Mouse (Mus musculus): ENCODE results near the gene Ccp110. TPM values are rescaled to one million over a fixed set of nuclear protein-coding genes. Genes with fewer than 3 reads are reported as not detected.

The Ccp110 gene
- total RNA-seq (2014; rRNA removed; ENCODE audit: low replicate concordance) (1.8 and 2.0 TPM in 2 replicates), polyA plus RNA-seq (2015; fragmentation: Nextera tagmentation; extraction: Ambion mirVana) (1.9 TPM in 2 replicates)

DNA sequence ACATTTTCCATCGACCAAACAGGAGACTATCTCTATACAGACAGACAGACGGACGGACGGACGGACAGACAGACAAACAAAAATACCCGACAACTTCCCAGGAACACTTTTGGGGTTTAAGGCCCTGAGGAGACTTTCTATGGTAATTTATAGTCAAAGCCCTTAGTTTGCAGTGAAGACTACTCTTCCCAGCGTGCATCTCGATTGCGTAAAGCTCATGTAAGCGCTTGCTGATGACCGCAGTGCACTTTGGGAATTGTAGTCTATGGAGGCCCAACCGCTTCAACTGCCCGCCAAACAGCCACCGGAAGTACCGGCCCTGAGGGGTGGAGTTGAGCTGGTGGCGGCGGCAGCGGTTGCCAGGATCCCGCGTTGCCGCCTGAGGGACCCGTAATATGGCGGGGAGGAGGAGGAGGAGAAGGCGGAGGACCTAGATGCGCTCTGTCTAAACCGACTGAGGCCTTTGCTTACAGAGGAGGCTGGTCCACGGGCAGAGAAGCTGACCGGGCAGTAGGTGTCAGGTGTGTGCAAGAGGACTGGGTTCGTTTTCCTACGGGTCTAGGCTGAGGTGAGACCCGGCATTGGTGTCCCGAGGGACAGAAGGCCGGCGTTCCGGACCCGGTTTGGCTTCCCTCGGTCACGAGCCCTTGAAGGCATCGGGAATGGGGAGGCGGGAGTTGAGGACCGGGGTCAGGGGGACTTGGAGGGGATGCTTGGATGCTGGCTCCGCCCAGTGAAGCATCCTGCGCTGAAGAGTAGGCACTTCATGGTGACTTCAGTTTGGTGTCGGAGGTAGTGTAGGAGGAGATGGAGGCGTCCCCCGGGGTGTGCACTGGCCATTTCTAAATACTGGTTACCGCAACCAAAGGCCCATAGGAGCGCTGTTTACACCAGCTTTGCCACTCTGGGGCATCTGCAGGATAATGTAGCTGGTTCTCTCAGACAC lies at the start of gene Ccp110:
TSS of gene Ccp110 (plus strand) at position 325 of the 946 bp plus-strand sequence.
- no peak within 1 kb of the TSS for H3K27ac ChIP-seq (ENCODE audit: low read depth)
- WGBS = 1% methylated on average over 48 of the region's 48 CpGs
- ATAC-seq (ENCODE audit: insufficient read depth, low read depth) = peak; percentile 99

GRCm38 (mm10) chr7:118667773-118668172 lies 44.6 kb upstream of the Ccp110 start:
- 91% methylated on average over 2 of the region's 2 CpGs for WGBS
- H3K4me2 ChIP-seq (ENCODE audit: low read depth, low read length) = no peak overlapping the region
- no peaks in the 10 kb centered on the region for H3K4me1 ChIP-seq (ENCODE audit: control insufficient read depth, insufficient read depth)
- no peak overlapping the region for H3K9ac ChIP-seq (replicated peaks; ENCODE audit: low read depth, low read length)
- DNase-seq (ENCODE audit: low spot score) (no peak), ATAC-seq (ENCODE audit: insufficient read depth, low read depth) (no peak)
- H3K27ac ChIP-seq (ENCODE audit: low read depth) = no peak overlapping the region
- H3K9me3 ChIP-seq (replicated peaks; ENCODE audit: control insufficient read depth, low read length) = peaks cover 9% of the 10 kb centered on the region
- no peak overlapping the region for H3K4me3 ChIP-seq (ENCODE audit: low read depth, low read length)
- H3K36me3 ChIP-seq (replicated peaks; ENCODE audit: control insufficient read depth, insufficient read depth, low read length) = no peaks in the 10 kb centered on the region
- H3K27me3 ChIP-seq (ENCODE audit: control insufficient read depth, insufficient read depth, low read length) = peaks cover 75% of the 10 kb centered on the region
- TF ChIP-seq CTCF (IDR thresholded peaks at IDR 0.05; ENCODE audit: low read depth) (no peak), EP300 (IDR thresholded peaks at IDR 0.05; ENCODE audit: low read depth) (no peak)

More for the DNA sequence above, at the start of gene Ccp110:
- TF ChIP-seq CTCF (IDR thresholded peaks at IDR 0.05; ENCODE audit: low read depth) (no peak), EP300 (IDR thresholded peaks at IDR 0.05; ENCODE audit: low read depth) (no peak)
- Histone ChIP-seq H3K4me2 (ENCODE audit: low read depth, low read length) (peak within 1 kb of the TSS; percentile 81), H3K9me3 (replicated peaks; ENCODE audit: control insufficient read depth, low read length) (no peaks in the 10 kb centered on the region), H3K4me1 (ENCODE audit: control insufficient read depth, insufficient read depth) (0 out of 2 replicates have a peak, but pooled peaks cover 5% of the 10 kb centered on the region), H3K9ac (replicated peaks; ENCODE audit: low read depth, low read length) (peak within 1 kb of the TSS; percentile 62), H3K4me3 (ENCODE audit: low read depth, low read length) (peak within 1 kb of the TSS; percentile 78), H3K36me3 (replicated peaks; ENCODE audit: control insufficient read depth, insufficient read depth, low read length) (peaks cover 10% of the 10 kb centered on the region), H3K27me3 (ENCODE audit: control insufficient read depth, insufficient read depth, low read length) (no peaks in the 10 kb centered on the region)
- DNase-seq (ENCODE audit: low spot score) = peak; percentile 98

DNA sequence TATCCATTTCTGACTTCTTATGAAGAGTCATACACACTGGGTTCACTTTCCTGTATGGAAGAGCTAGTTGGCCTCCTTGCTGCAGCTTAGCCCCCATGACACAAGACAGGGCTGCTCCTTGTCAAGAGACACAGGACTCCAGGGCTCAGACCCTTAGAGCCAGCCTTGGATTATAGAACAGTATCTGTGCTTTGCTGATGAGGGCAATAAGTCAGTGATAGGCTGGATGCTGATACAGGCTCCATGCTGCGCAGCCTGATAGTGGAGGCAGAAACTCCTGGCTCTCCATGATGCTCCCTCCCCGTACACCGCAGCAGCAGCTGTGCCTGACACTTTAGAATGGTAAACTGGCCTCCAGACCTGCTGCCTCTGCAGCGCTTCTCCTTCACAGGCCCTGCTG lies 42.2 kb upstream of the Ccp110 start:
- ATAC-seq (ENCODE audit: insufficient read depth, low read depth) (no peak), DNase-seq (ENCODE audit: low spot score) (no peak)
- TF ChIP-seq EP300 (IDR thresholded peaks at IDR 0.05; ENCODE audit: low read depth) = no peak
- no peak for TF ChIP-seq CTCF (IDR thresholded peaks at IDR 0.05; ENCODE audit: low read depth)
- Histone ChIP-seq H3K9me3 (replicated peaks; ENCODE audit: control insufficient read depth, low read length) (no peaks in the 10 kb centered on the region), H3K36me3 (replicated peaks; ENCODE audit: control insufficient read depth, insufficient read depth, low read length) (no peaks in the 10 kb centered on the region), H3K27me3 (ENCODE audit: control insufficient read depth, insufficient read depth, low read length) (peaks cover 86% of the 10 kb centered on the region), H3K27ac (ENCODE audit: low read depth) (no peak overlapping the region), H3K4me2 (ENCODE audit: low read depth, low read length) (no peak overlapping the region), H3K4me3 (ENCODE audit: low read depth, low read length) (no peak overlapping the region), H3K9ac (replicated peaks; ENCODE audit: low read depth, low read length) (no peak overlapping the region), H3K4me1 (ENCODE audit: control insufficient read depth, insufficient read depth) (no peaks in the 10 kb centered on the region)
- 39% methylated on average over 4 of the region's 4 CpGs for WGBS

DNA sequence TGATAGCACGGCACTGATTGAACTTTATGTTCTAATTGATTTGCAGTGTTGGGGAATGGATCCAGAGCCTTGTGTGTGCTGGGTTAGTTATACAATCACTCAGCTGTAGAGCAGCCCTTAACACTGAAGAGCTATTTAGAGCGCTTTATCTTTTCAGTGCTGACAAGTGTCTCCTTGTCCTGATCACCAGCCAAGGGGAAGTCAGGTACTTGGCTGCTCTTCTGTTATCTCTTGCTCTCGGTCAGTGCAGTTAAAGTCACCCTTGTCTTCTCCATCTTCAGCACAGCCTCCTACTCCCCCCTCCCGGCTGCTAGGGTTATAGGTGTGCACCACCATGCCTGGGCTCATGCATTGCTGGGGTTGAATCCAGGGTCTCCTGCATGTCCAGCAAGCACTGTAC lies 35.5 kb upstream of the Ccp110 start:
- no peak overlapping the region for H3K4me2 ChIP-seq (ENCODE audit: low read depth, low read length)

GRCm38 (mm10) chr7:118688199-118688598 lies 24.2 kb upstream of the Ccp110 start:
- H3K4me2 ChIP-seq (ENCODE audit: low read depth, low read length) = no peak overlapping the region
- 27% methylated on average over 5 of the region's 5 CpGs for WGBS
- peaks cover 22% of the 10 kb centered on the region for H3K27me3 ChIP-seq (ENCODE audit: control insufficient read depth, insufficient read depth, low read length)
- no peaks in the 10 kb centered on the region for H3K4me1 ChIP-seq (ENCODE audit: control insufficient read depth, insufficient read depth)
- no peak overlapping the region for H3K9ac ChIP-seq (replicated peaks; ENCODE audit: low read depth, low read length)
- DNase-seq (ENCODE audit: low spot score) (peak; percentile 53), ATAC-seq (ENCODE audit: insufficient read depth, low read depth) (no peak)
- no peak overlapping the region for H3K4me3 ChIP-seq (ENCODE audit: low read depth, low read length)
- no peak for TF ChIP-seq EP300 (IDR thresholded peaks at IDR 0.05; ENCODE audit: low read depth)
- TF ChIP-seq CTCF (IDR thresholded peaks at IDR 0.05; ENCODE audit: low read depth) = peak; percentile 79
- no peaks in the 10 kb centered on the region for H3K9me3 ChIP-seq (replicated peaks; ENCODE audit: control insufficient read depth, low read length)
- H3K36me3 ChIP-seq (replicated peaks; ENCODE audit: control insufficient read depth, insufficient read depth, low read length) = peaks cover 53% of the 10 kb centered on the region
- no peak overlapping the region for H3K27ac ChIP-seq (ENCODE audit: low read depth)

More for the DNA sequence above, 35.5 kb upstream of the Ccp110 start:
- Histone ChIP-seq H3K27me3 (ENCODE audit: control insufficient read depth, insufficient read depth, low read length) (peaks cover 73% of the 10 kb centered on the region), H3K36me3 (replicated peaks; ENCODE audit: control insufficient read depth, insufficient read depth, low read length) (no peaks in the 10 kb centered on the region), H3K9me3 (replicated peaks; ENCODE audit: control insufficient read depth, low read length) (no peaks in the 10 kb centered on the region), H3K27ac (ENCODE audit: low read depth) (no peak overlapping the region), H3K4me1 (ENCODE audit: control insufficient read depth, insufficient read depth) (peaks cover 4% of the 10 kb centered on the region; the same call in 1 of the 2 replicates), H3K9ac (replicated peaks; ENCODE audit: low read depth, low read length) (no peak overlapping the region), H3K4me3 (ENCODE audit: low read depth, low read length) (no peak overlapping the region)
- WGBS = 29% methylated on average over 4 of the region's 4 CpGs
- DNase-seq (ENCODE audit: low spot score) = peak; percentile 13
- 0 out of 2 replicates have a peak, but pooled peaks have one; percentile 57 for ATAC-seq (ENCODE audit: insufficient read depth, low read depth)
- TF ChIP-seq CTCF (IDR thresholded peaks at IDR 0.05; ENCODE audit: low read depth) (0 out of 2 replicates have a peak, but pooled peaks have one; percentile 12), EP300 (IDR thresholded peaks at IDR 0.05; ENCODE audit: low read depth) (no peak)
